Mouse (Mus musculus) small intestine, adult 2 months (tissue): ENCODE results near the gene Alyref. TPM values are rescaled to one million over a fixed set of nuclear protein-coding genes. Genes with fewer than 3 reads are reported as not detected.

Experiments
- H3K27ac ChIP-seq: fragments of 200-500 bp; 2 replicates; pipeline ENCODE4 v1.5.1; 2012; ENCODE audit warnings: low read depth, low read length, control low read depth, inconsistent platforms; ENCODE audit not compliant: insufficient read depth
- H3K27me3 ChIP-seq: fragments of 200-500 bp; 2 replicates; pipeline ENCODE4 v1.6.1; 2012; ENCODE audit warnings: mild to moderate bottlenecking, moderate library complexity, low read length, inconsistent platforms; ENCODE audit not compliant: control insufficient read depth, insufficient read depth
- H3K36me3 ChIP-seq: fragments of 200-500 bp; 2 replicates; pipeline ENCODE4 v1.6.1; 2012; ENCODE audit warnings: mild to moderate bottlenecking, low read length, control low read depth, inconsistent platforms; ENCODE audit not compliant: control insufficient read depth, insufficient read depth
- H3K4me1 ChIP-seq: fragments of 200-500 bp; 2 replicates; pipeline ENCODE4 v1.6.1; 2012; ENCODE audit warnings: low read length, inconsistent platforms, mixed read lengths; ENCODE audit not compliant: control insufficient read depth, insufficient read depth, insufficient read length
- H3K4me3 ChIP-seq: fragments of 200-500 bp; 2 replicates; pipeline ENCODE4 v1.5.1; 2012; ENCODE audit warnings: low read depth, mild to moderate bottlenecking, control low read depth, inconsistent platforms, low read length, moderate library complexity
- CTCF ChIP-seq: fragments of 200-500 bp; IDR thresholded peaks from 2 replicates; pipeline ENCODE4 v1.5.1; 2012; ENCODE audit warnings: low read depth, mild to moderate bottlenecking, control low read depth, inconsistent platforms, low read length, moderate library complexity, mixed read lengths; ENCODE audit not compliant: insufficient replicate concordance, insufficient read length; ENCODE audit errors: extremely low read depth
- POLR2A ChIP-seq: fragments of 200-500 bp; IDR thresholded peaks from 2 replicates; pipeline ENCODE4 v1.6.1; 2012; ENCODE audit warnings: low read depth, mild to moderate bottlenecking, control low read depth, inconsistent platforms, low read length, moderate library complexity
- WGBS: fragments of 180-500 bp; shearing (Covaris S2); methylation state at CpG from one replicate; pipeline ENCODE4 v1.1.7; 2018; 5-methylcytosine and 5-hydroxymethylcytosine counted together
- polyA plus RNA-seq: library from polyadenylated mRNA; depleted of rRNA; stranded (reverse); fragments of >200 nt; gene quantifications from 2 replicates; pipeline ENCODE4 v1.2.3, GENCODE M21; 2012

Gene Alyref
- polyA plus RNA-seq, 1 experiment, result 24.0 TPM

DNA sequence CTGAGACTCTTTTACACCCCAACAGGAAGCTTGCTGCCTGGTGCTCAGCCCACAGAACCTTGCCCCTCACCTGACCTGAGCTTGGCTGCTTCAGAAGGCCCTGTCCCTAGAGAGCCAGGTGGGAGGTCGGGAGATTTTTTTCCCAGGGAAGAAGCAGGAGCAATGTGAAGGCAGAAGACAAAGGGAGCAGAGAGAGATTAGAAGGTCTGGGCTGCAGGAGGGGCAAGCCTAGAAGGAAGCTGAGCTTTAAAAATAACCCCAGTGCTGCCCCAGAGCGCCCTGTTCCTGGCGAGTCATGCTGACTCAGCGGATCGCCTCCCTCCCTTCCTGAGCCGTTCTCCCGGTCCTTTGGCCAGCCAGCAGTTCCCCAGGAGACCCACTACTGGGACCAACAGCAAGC lies 31.7 kb upstream of the Alyref start:
- Histone ChIP-seq H3K4me1 (peaks cover 43% of the 10 kb centered on the region), H3K36me3 (peaks cover 11% of the 10 kb centered on the region), H3K27ac (peak overlapping the region; percentile 92), H3K27me3 (no peaks in the 10 kb centered on the region), H3K4me3 (peak overlapping the region; percentile 53)
- 16% methylated on average over 7 of the region's 7 CpGs for WGBS
- TF ChIP-seq CTCF, result no peak
- TF ChIP-seq POLR2A, result no peak

DNA sequence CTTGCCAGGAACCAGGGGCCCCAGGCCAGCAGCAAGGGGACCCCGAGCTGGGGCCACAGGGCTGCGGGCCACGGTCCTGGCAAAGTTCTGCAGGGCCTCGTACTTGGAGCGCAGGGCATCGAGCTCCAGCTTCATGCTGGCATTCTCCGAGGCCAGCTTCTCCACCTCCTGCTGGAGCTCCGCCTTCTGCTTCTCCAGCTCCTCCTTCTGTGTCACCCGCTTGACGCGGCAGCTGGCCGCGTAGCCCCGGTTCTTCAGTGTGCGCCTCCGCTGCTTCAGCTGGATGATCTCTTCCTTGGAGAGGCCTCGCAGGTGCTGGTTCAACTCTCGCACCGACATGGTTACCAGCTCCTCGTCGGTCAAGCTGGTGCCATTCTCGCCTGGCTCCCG lies 31.2 kb upstream of the Alyref start:
- 52% methylated on average over 23 of the region's 23 CpGs for WGBS
- H3K27ac ChIP-seq, result peak overlapping the region; percentile 92
- peaks cover 11% of the 10 kb centered on the region for H3K36me3 ChIP-seq
- no peaks in the 10 kb centered on the region for H3K27me3 ChIP-seq
- peaks cover 42% of the 10 kb centered on the region for H3K4me1 ChIP-seq
- peak overlapping the region; percentile 53 for H3K4me3 ChIP-seq
- TF ChIP-seq POLR2A (no peak; the same call in 1 of the 2 replicates), CTCF (no peak)

DNA sequence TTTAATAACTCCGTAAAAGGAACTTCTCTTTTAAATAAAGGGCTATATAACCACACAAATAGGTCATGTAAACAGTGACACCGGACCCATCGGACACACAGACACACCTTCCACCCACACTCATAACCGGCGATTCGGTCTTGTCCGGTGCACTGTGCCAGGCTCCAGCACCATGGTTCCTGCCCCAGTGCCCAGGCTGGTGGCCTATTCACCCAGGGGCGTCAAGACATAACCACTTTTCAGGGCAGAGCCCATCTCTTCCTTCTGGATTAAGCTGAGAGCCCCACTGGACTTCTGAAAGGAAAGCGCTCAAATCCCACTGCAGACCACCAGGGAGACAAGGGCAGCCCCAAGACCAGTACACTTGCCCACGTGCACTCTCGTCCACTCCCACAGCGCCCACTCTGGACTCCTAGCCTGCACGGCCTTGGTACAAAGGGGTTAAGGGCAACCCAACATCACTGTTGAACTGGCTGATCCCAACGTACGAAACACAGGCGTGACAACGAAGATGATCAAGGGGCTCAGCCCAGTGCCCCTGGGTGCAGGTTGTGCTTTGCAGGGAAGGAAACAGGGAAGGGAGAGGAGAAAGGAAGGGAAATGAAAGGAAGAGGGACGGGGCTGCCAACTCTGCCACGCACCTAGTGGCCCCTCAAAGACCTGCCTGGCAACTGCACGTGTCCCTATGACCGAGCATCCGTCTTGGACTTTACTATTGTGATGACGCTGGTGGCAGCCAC lies 30.6 kb upstream of the Alyref start:
- no peak for TF ChIP-seq POLR2A
- TF ChIP-seq CTCF, result no peak
- WGBS, result 90% methylated on average over 23 of the region's 23 CpGs
- H3K36me3 ChIP-seq, result peaks cover 11% of the 10 kb centered on the region
- H3K27ac ChIP-seq, result no peak overlapping the region
- H3K4me1 ChIP-seq, result peaks cover 36% of the 10 kb centered on the region
- H3K4me3 ChIP-seq, result peak overlapping the region; percentile 53
- H3K27me3 ChIP-seq, result no peaks in the 10 kb centered on the region

DNA sequence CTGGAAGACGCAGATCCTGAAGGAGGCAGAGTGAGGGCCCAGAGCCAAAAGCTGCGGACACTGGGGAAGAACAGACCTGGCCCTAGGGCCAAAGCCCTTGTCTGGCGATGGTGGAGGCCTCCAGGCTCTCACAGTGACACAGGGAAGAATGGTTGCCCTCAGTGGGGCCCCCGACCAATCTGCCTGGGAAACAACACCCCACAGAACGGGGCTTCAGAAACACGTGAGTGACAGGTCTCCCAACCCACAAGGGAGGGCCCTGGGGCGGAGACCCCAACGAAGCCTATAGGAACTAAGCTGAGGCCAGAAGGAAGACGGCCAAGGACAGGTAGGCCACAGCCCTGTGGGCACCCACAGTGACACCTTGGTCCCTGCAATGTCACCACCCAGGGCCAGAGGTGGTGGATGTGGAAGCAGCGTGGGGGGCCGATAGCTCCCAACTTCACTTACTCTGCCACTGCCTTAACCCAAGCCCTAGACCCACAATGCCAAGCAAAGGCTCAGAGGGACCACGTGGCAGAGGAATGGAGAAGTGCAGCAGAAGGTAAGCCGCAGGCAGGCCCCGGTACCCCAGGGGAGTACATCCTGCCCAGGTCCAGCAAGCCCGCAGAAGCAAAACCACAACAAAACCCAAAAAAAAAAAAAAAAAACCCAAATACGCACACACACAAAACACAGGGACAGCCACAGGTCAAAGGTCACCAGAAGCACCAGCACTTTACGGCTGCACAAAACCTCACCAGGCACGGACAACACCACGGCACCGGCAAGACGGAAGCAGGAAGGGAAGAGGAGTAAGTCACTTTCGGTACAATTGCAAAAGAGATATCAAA lies 29.5 kb upstream of the Alyref start:
- Histone ChIP-seq H3K27ac (no peak overlapping the region; the same call in 1 of the 2 replicates), H3K4me3 (peak overlapping the region; percentile 2; the same call in 1 of the 2 replicates), H3K4me1 (peaks cover 36% of the 10 kb centered on the region), H3K27me3 (no peaks in the 10 kb centered on the region), H3K36me3 (peaks cover 21% of the 10 kb centered on the region)
- 76% methylated on average over 22 of the region's 22 CpGs for WGBS
- TF ChIP-seq POLR2A, result no peak
- no peak for TF ChIP-seq CTCF

DNA sequence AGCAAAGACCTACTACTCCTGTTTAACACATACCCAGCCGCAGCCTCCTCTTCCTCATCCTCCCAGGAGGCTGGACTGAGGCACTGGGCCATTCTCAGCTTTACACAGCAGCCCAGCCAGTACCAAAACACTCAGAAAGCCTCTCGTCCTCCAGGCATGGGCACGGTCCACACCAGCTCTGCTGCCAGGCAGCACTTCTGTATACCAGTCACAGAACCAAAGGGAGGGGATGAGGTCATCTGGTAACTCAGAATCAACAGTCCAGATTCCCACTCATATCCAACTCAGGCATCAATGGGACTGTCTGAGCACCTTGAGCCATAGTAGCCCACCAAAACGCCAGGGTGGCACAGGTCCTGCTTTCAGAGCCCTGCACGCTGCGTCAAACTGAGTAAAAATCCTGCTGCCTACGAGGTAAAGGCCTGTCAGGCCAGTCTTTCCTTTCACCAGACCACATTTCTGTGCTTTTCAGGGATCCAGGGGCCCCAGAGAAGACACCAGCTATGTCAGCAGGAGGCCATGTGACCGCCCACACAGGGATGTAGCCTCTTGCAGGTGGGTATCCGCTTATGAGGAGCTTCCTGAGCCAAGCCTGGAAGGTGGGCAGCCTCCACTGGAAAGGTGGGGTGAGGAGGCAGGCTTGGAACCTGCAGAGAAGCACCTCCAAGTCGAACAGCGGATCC lies 28.8 kb upstream of the Alyref start:
- H3K4me3 ChIP-seq, result no peak overlapping the region
- peaks cover 27% of the 10 kb centered on the region for H3K36me3 ChIP-seq
- peaks cover 36% of the 10 kb centered on the region for H3K4me1 ChIP-seq
- 86% methylated on average over 11 of the region's 11 CpGs for WGBS
- no peak overlapping the region for H3K27ac ChIP-seq
- H3K27me3 ChIP-seq, result no peaks in the 10 kb centered on the region
- TF ChIP-seq CTCF (no peak), POLR2A (no peak)

DNA sequence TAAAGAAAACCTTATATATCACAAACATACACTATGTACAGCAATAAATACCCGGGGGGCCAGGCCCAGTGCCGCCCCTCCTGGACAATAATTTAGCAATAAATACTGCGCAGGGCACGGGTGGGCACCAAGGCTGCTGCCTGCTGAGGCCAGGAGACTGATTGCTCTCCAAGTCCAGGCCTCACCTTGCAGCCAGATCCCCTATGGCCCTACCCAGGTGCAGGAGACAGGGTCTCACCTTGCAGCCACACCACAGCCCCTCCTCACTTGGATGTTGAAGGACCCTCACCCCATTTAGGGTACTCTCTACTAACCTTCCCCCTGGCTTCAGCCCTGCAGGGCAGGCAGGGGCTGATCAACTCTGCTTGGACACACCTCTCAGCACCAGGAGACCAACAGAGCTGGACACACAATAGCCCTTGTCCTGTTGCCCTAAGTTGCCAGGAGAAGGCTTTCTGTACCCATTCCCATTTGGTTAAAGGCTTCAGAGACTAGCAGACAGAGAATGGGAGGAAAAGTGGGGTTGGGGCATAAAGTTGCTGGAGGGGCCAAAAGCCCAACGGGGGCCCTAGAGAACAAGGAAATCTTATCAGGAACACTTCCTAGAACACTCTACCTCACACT lies 27.1 kb upstream of the Alyref start, which contains the start of gene Sirt7:
Gene Sirt7, minus strand, starts transcription at position 89 of the 624 bp plus-strand sequence.
- TF ChIP-seq CTCF, result no peak
- TF ChIP-seq POLR2A, result no peak
- H3K4me3 ChIP-seq, result peak within 1 kb of the TSS; percentile 95
- H3K36me3 ChIP-seq, result peaks cover 42% of the 10 kb centered on the region
- 8% methylated on average over 5 of the region's 5 CpGs for WGBS
- H3K27ac ChIP-seq, result peak within 1 kb of the TSS; percentile 80
- H3K27me3 ChIP-seq, result no peaks in the 10 kb centered on the region
- H3K4me1 ChIP-seq, result peaks cover 24% of the 10 kb centered on the region

DNA sequence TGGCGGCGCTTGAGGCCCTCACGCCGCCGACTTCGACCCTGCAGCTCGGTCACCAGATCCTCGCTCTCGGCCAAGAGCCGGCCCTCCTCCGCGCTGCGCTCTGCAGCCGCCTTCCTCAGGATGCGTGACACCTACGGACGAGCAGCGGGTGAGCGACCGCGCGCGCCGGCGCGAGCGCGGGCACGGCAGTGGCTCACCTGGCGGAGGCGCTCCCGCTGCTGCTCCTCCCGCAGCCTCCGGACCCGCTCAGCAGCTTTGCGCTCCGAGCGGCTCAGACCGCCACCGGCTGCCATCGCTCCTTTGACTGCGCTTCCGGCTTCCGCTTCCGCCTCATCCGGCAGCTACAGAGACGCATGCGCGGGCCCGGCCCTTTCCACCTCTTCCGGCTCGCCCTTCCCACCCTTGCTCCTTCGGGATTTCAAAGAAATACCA lies 26.5 kb upstream of the Alyref start:
- peaks cover 48% of the 10 kb centered on the region for H3K36me3 ChIP-seq
- H3K27ac ChIP-seq, result peak overlapping the region; percentile 80
- H3K4me3 ChIP-seq, result peak overlapping the region; percentile 95
- no peaks in the 10 kb centered on the region for H3K27me3 ChIP-seq
- WGBS, result under 1% methylated on average over 53 of the region's 53 CpGs
- peaks cover 18% of the 10 kb centered on the region for H3K4me1 ChIP-seq
- TF ChIP-seq CTCF (no peak), POLR2A (peak; percentile 77)
